Mouse (Mus musculus): ENCODE data around the gene Arhgap33.
A peak's percentile ranks its signal among the peaks of the same experiment; 100 is the strongest.
"Not testable (repeated sequence)": the region's sequence is repeated elsewhere in the genome, so short reads cannot be mapped to it uniquely, and the experiment has no call there.

Arhgap33 gene

GRCm38 (mm10) chr7:30552102-30553020 is 17.5 kb upstream of the Arhgap33 start, which contains the start of the genes Hspb6 and Proser3:
Hspb6 (plus strand) TSS chr7:30552178.
Proser3 (minus strand) TSS chr7:30552299.
- peak; percentile 98 for DNase-seq

- no peak for DNase-seq
These were observed 16.7 kb upstream of the Arhgap33 start for GRCm38 (mm10) chr7:30551445-30552101.

- no peak for DNase-seq
These were observed 15.7 kb upstream of the Arhgap33 start for GRCm38 (mm10) chr7:30550603-30551002.

GRCm38 (mm10) chr7:30549880-30550279 is 15.0 kb upstream of the Arhgap33 start:
- no peak for DNase-seq

GRCm38 (mm10) chr7:30544327-30544726 is 9.5 kb upstream of the Arhgap33 start:
- DNase-seq: no peak

GRCm38 (mm10) chr7:30540572-30540971 is 5.7 kb upstream of the Arhgap33 start:
- no peak for DNase-seq

GRCm38 (mm10) chr7:30533941-30534632 is 773 bp downstream of the Arhgap33 start:
- no peak for DNase-seq

GRCm38 (mm10) chr7:30532931-30533330 is 1.9 kb downstream of the Arhgap33 start:
- peak; percentile 80 for DNase-seq

GRCm38 (mm10) chr7:30531291-30531815 is 3.5 kb downstream of the Arhgap33 start:
- no peak for DNase-seq

- DNase-seq: no peak
These were observed 7.9 kb downstream of the Arhgap33 start for GRCm38 (mm10) chr7:30526981-30527380.

GRCm38 (mm10) chr7:30526399-30526798 is 8.5 kb downstream of the Arhgap33 start:
- DNase-seq: no peak

- DNase-seq: no peak
These were observed 8.9 kb downstream of the Arhgap33 start for GRCm38 (mm10) chr7:30525954-30526353.

GRCm38 (mm10) chr7:30524487-30524886 is 10.4 kb downstream of the Arhgap33 start:
- DNase-seq: no peak

- peak; percentile 41 for DNase-seq
These were observed 12.0 kb downstream of the Arhgap33 start for GRCm38 (mm10) chr7:30522871-30523270.

- no peak for DNase-seq
These were observed 14.0 kb downstream of the Arhgap33 start for GRCm38 (mm10) chr7:30520856-30521255.

GRCm38 (mm10) chr7:30520396-30520795 is 14.5 kb downstream of the Arhgap33 start:
- DNase-seq: peak; percentile 56

GRCm38 (mm10) chr7:30518325-30518724 is 16.5 kb downstream of the Arhgap33 start:
- no peak for DNase-seq

- no peak for DNase-seq
These were observed 19.7 kb downstream of the Arhgap33 start for GRCm38 (mm10) chr7:30515003-30515760.

GRCm38 (mm10) chr7:30508061-30508460 is 26.8 kb downstream of the Arhgap33 start:
- DNase-seq: no peak

GRCm38 (mm10) chr7:30501159-30501558 is 33.7 kb downstream of the Arhgap33 start:
- DNase-seq: not testable (repeated sequence)

GRCm38 (mm10) chr7:30495506-30496042 is 39.3 kb downstream of the Arhgap33 start:
- peak; percentile 44 for DNase-seq

- peak; percentile 58 for DNase-seq
These were observed 41.4 kb downstream of the Arhgap33 start, which contains the start of gene Prodh2 for GRCm38 (mm10) chr7:30493401-30493931. Prodh2 (plus strand) TSS chr7:30493622.

Data from kidney, postnatal 10 days (tissue).